Mouse (Mus musculus): ENCODE measurements around the gene Fyttd1.

Gene Fyttd1

DNA sequence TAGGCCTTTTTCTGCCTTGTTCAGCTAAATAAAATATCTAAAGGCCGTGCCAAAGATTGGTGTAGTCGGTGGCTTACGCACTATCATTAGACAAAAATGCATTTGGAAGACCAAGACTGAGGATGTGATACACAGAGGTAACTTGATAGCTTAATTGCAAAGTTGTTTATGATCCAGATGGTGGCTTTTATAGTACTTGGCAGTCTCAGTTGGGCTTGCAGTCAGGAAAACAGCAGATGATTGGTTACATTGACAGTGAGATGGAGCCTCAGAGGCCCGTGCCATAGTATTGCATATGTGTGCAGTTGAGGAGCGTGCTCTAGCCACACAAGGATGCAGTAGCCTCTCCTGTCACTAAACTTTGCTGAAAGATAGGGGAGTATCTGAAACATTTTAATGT, 65.4 kb downstream of the Fyttd1 start:
- DNase-seq (ENCODE audit: low spot score in 2 of 2), result no peak

DNA sequence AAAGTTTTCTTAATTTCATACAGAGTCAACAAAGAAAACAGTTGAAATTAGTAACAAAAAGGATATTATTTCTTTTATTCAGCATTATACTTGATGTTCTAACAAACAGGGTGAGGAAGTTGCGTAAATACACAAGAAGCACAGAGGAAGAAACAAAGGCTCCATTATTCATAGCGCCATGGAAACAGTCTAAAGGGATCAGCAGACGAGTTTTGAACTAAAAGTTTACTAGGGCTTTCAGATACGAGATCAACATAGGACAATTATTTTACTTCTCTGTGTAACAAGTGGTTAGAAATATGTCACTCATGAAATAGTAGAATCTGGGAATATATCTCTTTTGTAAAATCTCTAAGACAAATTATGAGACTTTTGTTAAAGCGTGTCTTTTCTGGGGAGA, 68.1 kb downstream of the Fyttd1 start:
- no peak for DNase-seq (ENCODE audit: low spot score in 2 of 2)

DNA sequence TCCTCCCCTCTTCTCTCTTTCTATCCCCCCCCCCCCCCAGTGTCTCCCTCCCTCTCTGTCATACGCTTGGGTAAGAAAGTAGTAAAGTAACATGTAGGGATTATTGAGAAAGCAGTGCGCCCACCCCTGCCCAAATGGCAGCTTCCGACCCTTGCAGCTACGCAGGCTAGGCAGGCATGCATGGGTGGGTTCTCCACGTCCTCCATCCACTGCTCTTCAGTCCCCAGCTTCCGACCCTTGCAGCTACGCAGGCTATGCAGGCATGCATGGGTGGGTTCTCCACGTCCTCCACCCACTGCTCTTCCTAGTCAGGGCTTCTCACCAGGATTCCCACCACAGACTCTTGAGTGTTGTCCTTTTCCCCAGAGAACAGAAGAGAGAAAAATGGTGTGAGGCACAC, 70.7 kb downstream of the Fyttd1 start:
- no peak for DNase-seq (ENCODE audit: low spot score in 2 of 2)

DNA sequence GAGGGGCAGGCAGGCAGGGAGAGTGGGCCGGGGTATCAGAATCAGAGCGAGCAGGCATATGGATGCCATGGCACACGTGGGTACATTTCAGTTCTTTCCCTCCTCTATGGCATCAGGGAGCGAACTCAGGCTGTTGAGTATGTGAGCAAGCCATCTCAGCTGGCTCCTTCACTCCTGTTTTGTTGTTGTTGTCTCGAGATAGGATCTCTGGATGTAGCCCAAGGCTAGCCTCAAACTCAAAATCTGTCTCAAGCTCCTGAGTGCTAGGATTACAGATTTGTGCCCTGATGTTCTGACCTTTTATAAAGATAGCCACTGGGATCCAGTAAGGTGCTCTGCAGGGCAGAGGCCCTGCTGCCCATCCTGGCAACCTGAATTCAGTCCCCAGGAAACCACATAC, 71.4 kb downstream of the Fyttd1 start:
- DNase-seq (ENCODE audit: low spot score in 2 of 2), result no peak

DNA sequence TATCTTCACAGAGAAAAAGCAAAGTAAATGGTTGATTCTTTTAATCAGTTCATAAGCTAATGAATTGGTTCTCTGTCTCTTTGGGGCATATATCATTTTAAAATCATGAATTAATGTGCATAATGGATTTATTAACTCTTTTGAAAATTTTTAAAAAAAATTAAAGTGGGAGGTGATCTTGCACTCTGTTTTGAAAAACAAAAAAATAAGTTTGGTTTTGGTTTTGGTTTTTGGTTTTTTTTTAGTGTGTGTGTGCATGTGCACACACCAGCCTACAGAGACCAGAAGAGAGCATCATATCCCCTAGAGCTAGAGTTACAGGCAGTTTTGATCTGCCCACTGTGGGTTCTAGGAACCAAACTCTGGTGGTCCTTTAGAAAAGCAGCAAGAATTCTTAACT, 72.0 kb downstream of the Fyttd1 start:
- no peak for DNase-seq (ENCODE audit: low spot score in 2 of 2)

DNA sequence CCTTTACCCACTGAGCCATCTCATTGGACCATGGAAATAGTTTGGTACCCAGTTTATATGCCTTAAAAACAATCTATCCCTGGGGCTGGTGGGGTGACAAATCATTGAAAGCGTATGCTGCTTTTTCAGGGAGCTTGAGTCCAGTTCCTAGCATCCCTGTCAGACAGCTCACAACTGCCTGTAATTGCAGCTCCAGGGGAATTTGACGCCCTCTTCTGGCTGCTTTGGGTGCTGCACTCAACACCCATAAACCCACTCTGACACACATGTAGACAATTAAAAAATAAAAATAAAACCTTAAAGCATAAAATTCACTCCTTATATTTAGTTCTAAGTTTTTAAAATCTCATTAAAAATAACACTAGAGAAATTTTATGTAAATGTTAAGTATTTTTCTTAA, 73.8 kb downstream of the Fyttd1 start:
- no peak for DNase-seq (ENCODE audit: low spot score in 2 of 2)

DNA sequence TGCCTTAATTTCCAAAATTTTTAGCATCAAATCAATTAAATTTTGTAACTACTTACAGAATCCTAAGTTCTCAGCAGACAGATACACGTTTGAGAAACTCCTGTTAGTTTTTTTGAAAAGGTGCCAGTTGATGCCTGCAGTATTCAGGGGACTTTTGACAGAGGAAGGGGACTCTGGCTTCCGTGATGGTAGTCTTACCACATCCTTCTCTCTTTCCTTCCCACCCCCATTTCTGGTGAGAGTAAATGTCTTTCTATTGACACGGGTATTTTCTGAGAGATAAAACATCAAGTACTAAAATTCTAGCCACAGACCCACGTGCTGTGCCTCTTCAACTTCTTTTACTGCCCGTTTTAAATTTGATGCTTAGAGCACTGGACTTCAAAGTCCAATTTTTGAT, 76.5 kb downstream of the Fyttd1 start:
- DNase-seq (ENCODE audit: low spot score in 2 of 2), result no peak

DNA sequence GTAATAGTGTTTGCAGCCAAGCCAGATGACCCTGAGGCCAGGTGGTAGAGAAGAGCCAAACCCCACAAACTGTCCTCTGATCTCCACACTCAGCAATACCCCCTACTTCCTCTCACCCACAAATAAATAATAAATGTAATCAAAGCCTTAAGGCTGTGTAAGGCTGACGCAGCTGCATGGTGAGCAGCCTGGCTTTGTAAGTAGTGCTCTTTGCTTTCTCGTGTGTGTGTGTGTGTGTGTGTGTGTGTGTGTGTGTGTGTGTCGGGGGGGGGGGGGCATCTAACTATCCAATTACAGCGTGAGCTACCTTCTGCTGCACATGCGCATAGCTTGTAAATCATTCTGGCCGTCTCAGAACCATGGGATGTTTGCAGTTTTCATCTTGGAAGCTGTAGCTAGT, 77.0 kb downstream of the Fyttd1 start:
- DNase-seq (ENCODE audit: low spot score in 2 of 2), result no peak

DNA sequence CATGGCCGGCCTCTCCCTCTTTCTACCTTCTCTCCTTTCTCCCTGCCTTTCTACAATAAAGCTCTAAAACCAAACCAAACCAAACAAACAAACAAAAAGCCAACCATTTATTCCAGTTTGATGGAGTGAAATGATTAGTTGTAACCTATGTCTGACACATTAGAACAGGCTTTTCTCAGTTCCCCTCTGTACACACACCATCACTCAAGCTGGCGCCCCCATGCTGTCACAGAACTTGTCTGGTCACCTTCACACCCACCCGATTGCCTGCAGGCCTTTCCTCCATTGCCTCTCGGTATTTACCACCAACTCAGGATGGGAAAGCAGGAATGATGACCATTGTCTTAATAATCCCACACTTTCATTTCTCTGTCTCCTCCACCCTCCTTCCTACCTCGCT, 79.6 kb downstream of the Fyttd1 start:
- DNase-seq (ENCODE audit: low spot score in 2 of 2), result no peak

Data from left cerebral cortex, adult 9 months (tissue).